Mouse (Mus musculus): ENCODE measurements around the gene Wdr78.

The Wdr78 gene

DNA sequence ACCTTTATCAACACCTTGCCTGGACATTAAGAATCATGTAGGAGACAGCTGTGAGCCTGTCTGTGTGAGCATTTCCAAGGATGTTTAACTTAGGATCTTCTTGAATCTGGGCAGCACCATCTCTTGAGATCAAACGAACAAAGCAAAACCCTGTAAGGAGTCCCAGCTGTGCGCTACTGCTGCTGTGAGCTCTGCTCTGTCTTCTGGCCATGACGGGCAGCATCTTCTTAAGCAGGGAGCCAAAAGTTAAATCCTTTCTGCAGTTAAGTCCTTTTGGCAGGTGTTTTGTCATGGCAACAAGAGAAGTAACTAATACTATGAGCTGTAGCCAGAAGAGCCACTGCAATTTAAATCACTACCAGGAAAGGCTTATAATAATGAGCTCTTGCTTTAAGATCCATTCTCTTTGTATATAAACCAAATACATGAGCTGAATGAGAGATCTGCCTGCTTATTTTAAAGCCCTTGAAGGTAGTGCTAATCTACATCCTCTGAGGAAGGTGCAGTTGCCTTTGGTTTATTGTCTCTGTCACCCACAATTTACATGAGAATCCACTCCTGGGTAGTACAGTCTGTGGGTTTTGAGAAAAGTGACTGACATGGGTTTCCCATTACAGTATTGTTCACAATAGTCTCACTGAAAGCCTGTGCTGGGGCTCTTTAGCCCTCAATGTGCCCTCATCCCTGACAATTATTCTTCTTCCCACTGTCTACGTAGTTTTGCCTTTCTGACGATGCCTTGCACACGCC is 46.3 kb downstream of the Wdr78 start:
- in situ Hi-C loops (cut with MboI; ENCODE audit: unreplicated experiment in 2 of 2) = no loop called here

DNA sequence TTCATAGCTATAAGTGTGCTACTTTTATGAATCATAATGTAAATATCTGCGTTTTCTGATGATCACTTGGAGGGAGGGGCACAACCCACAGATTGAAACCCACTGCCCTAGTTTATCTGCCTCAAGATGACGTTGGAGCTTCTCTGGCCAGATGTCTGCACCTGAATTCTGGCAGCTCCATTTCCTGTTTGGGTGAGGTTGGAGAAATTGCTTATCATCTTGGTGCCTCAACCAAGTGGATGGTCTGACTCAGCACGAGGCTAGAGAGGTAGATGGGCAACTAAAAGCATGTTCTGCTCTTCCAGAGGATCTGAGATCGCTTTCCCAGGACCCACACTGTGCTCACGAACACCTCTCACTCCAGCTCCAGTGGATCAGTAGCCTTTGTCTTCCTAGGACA is 49.4 kb downstream of the Wdr78 start:
- in situ Hi-C loops (cut with MboI; ENCODE audit: unreplicated experiment in 2 of 2) = no loop called here

DNA sequence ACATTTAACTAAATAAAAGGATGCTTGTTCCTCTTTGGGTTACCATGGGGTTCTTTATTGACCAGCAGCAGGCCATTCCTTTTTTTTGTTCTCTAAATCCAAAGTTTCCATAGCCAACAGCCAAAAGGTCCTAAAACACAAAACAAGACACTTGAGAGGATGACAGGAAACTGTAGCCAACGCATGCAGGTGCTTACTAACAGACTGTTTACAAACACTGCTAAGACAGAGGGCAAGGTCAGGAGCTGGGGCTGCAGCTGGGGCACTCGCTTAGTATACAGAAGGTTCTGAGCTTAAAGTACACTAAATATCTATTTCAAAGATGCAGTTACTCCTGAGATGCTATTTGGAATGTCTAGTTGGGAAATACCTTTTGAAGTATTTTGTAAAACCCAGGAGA is 49.9 kb downstream of the Wdr78 start:
- in situ Hi-C loops (cut with MboI; ENCODE audit: unreplicated experiment in 2 of 2) = no loop called here

DNA sequence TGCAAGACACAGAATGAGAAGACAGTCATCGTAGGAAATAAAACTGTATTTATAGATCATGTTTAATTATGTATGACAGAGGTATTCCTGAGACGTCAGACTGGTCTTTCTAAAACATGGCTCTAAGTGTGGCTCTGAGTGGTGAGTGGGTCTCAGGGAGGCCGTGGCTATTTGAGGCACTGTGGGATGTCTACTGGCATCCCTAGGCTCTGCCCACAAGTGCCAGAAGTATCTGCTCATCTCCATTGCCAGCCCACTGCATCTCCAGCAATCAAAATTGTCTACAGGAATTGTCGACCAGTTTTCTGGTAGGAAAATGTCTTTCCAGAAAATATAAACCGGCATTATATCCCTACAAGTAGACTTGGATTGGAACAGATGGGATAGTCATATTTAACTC is 57.4 kb downstream of the Wdr78 start:
- in situ Hi-C loops (cut with MboI; ENCODE audit: unreplicated experiment in 2 of 2) = no loop called here

DNA sequence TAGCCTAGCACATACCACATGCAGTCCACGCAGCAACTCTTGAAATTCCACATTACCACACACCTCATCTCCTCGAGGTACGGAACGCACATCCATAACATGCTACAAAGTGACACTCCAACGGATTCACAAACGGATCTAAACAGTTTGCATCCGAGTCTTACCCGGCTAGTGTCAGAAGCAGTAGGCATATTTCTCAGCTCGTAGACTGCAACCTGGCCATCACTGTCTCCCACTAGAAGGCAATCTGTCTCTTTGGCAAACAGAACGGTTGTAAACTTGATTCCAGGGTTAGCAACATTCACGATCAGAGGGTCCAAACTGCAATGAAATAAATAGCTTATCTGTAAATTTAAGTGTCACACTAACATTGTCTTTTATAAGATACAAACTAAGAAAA is 66.3 kb downstream of the Wdr78 start:
- in situ Hi-C loops (cut with MboI; ENCODE audit: unreplicated experiment in 2 of 2) = no loop called here

DNA sequence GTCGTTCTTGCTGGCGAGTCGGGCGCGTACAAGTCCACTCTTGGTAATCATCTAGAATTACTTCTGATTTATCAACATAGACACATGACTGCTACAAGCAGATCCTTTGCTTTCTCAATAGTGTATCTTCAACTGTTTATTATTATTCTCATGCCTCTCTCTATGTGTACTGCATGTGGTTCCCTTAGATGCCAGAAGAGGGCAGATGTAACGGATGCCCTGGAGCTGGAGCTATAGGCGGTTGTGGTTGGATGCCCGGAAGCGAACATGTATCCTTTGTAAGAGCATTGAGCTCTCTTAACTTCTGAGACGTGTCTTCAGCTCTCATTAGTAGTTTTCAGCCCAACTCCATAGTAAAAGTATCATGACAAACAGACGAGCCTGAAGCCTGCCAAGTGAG is 71.4 kb downstream of the Wdr78 start:
- in situ Hi-C loops (cut with MboI; ENCODE audit: unreplicated experiment in 2 of 2) = no loop called here

DNA sequence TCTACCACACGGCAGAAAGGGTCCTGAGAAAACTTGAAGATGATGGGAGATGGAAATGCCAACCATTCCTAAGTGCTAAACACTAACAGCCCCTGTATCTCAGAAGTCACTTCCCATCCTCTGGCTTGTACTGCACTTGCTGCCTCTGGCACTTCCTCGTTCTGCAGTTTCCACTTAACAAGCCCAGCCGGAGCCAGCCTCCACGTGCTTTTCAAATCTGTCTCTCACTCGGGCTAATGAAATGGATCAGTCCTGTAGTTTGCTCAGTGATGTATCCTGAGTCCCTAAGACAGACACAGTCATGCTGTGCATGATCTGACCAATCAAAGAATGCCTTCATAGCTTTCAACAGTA is 74.5 kb downstream of the Wdr78 start:
- in situ Hi-C loops (cut with MboI; ENCODE audit: unreplicated experiment in 2 of 2) = no loop called here

DNA sequence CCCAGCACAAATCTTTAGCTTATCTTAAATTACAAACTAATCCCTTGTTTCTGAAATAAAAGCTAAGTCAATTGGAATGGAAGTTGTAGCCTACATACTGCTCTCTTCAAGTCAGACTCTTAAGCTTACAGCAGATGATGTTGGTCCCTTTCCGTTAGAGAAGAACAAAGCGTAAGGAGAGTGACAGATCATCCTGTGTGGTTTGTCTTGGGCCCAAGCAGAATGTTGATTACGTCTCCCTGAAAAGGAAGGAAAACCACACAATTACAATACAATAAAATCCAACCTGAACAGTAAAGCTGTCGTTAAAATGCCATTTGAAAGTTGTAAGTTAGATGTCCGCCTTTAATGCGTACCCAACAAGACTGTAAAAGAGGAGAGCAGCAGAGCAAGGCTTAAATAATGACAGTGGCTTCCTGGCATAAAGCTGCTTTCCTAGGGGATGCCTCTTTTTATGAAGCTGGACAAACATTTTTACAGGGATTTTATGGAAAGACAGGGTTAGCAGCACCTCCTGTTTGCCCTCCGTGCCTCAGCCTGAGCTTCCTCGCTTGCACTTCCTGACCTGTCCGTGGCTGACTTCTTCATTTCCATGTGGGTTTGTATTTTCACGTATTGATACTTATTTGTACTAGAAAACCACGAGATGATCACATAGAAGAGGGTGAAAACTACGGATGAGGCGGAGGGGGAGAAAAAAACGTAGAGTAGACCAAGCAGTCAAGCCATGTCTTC is 75.1 kb downstream of the Wdr78 start:
- in situ Hi-C loops (cut with MboI; ENCODE audit: unreplicated experiment in 2 of 2) = no loop called here

DNA sequence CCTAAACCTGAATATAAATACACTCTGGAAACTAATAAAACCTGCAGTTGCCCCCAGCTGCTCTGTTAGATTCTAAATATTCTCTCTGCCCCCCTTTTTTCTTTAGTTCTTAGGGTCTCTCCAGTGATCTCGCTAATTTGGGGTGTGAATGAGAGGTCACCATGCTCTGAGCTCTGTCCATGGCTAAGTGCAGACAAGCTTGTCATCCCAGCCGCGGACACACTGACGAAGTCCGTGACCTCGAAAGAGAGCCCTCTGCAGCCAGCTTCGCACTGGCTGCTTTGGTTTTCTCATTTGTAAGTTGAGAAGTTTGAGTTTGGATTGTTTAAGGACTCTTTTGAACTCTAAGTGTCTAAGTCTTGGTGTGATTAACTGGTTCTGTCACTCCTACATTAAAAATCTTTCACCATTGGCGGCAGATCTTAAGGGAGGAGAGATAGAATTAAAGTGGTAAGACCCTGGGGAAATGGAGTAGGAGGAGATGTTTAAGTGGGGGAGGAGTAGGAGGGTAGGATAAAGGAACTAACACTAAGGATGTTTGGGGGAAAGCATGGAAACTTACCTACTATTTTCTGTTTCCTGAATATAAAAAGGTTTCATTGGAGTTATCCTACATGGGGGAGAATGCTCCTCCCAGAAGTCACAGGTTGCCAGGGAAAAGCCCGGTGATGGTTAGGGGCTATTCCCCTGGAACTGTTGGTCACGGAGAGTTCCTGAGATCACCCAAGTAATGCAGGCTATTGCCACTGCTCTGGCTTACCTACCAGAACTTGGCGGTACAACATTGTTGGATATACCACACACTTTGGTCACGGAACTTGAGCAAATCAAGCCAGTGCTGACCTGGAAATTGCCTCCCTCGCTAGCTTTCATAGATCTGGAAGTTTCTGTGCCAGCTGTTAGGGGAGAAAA is 85.9 kb downstream of the Wdr78 start:
- in situ Hi-C loops (cut with MboI; ENCODE audit: unreplicated experiment in 2 of 2) = no loop called here

DNA sequence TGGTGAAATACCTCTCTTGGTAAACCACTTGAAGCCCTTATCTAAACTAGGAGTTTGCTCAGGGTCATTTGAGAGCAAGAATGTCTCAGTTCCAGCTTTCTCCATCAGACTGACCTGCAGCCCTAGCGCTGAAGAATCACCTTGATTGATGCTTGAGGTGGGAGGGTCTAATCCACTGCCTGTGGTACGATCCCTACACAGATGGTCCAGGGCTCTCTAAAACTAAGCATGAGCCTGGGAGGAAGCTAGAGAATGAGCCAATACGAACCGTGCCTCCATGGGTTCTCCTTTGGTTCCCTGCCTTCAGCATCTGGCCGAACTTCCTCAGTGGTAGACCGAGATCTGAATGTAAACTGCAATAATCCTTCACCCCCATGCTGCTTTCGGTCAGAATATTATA is 86.6 kb downstream of the Wdr78 start:
- in situ Hi-C loops (cut with MboI; ENCODE audit: unreplicated experiment in 2 of 2) = no loop called here

DNA sequence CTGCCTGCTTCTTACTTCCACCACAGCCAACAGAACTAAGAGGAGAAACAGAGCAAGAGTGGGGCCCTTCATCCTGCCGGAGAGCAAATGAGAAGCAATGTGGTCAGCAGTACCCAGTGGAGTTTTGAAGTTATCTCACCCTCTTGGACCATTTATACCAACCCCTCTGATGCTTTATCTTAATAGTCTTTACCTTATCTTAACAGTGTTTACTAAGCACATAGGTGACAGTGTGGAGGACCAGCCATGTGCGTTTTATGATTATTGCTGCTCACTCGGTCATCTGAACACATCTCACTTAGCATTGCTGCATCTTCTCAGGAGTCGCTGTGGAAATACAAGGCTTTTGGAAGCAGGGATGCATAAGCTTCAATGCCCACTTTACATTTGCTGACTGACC is 87.7 kb downstream of the Wdr78 start, which contains the start of gene Insl5:
TSS of gene Insl5 (minus strand) at position 222 of the 400 bp plus-strand sequence.
- in situ Hi-C loops (cut with MboI; ENCODE audit: unreplicated experiment in 2 of 2) = no loop called here

DNA sequence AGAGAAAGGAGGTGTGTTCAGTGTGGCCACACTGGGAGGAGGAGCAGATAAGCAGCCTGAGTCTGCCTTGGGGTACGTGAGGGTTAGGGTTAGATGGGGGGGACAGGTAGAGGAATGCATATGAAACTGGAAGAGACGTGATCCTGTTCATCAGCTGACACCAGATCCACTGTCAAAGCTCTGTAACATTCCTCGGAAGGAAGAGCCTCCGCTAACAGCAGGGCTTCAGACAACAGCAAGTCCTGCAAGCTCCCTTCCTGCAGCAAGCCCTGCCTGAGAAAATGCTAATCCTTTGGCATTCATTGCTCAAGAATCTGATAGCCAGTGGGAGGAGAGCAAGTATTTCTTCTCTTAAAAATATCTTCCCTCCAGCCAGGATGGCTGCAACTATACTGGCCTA is 100.9 kb downstream of the Wdr78 start:
- in situ Hi-C loops (cut with MboI; ENCODE audit: unreplicated experiment in 2 of 2) = no loop called here

DNA sequence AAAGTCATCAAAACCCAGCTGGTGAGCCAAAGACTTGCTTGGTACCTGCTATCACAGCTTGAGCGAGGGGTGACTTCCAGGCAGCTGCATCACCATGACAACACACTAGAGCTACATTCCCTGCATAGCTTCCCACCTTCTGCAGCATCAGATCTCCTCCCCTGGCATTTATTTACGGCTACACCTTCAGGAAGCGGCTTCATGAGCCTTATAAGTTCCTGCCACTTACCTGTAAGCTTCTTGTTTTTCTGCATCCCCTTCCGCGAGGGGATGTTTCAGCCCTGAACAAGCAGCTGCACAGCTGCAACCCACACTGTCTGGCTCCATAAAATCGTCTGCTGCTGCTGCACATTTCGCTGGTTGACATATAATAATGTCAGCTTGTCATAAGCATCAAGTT is 102.5 kb downstream of the Wdr78 start:
- in situ Hi-C loops (cut with MboI; ENCODE audit: unreplicated experiment in 2 of 2) = no loop called here

DNA sequence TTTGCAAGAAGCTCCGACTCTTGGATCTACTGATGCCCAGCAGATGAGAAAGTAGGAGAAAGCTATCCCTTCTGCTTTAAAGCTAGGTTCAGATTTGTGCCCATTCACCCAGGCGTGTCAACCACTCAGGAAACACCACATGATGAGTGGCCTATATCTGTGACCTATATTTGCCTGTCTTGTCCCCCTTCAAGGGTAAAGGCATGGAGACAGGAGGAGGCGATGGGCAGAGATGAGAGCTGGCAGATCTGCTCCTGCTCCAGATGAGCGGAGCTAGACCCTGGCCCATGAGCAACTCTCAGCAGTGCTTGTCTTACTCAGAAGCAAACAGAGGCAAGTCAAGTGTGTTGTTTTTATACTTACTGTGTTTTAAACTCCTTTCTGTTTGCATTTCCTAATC is 103.6 kb downstream of the Wdr78 start:
- in situ Hi-C loops (cut with MboI; ENCODE audit: unreplicated experiment in 2 of 2) = no loop called here

DNA sequence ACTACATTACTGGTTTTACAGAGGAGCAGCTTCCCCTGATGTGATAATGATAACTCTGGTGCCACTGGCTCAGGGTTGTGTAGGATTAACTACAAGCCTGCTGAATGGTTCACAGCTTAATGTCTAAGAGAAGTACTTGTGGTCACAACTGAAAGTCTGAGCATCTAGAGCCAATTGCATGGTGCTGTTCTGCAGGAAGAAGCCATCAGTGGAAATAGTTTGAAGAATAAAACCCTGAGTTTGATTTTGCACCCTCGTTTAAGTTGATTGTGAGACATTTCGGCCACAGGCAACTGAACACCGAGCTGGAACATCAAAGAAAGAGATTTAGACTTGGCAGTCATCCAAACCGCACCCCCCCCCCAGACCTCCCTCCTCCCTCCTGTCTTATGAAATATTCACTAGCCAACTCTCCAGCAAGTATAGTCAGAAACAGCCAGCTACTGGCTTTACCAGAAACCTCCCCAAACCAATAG is 107.4 kb downstream of the Wdr78 start:
- in situ Hi-C loops (cut with MboI; ENCODE audit: unreplicated experiment in 2 of 2) = no loop called here

DNA sequence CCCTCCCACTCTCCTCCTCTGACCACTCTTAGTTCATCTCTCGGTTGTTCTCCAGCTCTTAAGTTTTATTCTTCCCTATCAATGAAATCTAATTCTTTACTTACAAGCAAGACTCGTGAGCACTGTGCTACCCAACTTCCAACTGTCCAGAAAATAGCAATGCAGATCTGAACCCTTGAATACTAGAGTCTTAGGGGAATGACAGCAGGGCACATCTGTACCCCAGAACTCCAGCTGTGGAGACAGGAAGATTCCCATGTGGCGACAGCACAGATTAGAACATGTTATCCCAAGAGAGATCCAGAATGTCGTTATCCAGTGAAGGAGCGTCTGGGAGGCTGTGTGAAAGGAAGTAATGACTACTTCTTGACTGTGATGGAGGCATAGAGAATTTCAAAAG is 108.1 kb downstream of the Wdr78 start:
- in situ Hi-C loops (cut with MboI; ENCODE audit: unreplicated experiment in 2 of 2) = no loop called here

DNA sequence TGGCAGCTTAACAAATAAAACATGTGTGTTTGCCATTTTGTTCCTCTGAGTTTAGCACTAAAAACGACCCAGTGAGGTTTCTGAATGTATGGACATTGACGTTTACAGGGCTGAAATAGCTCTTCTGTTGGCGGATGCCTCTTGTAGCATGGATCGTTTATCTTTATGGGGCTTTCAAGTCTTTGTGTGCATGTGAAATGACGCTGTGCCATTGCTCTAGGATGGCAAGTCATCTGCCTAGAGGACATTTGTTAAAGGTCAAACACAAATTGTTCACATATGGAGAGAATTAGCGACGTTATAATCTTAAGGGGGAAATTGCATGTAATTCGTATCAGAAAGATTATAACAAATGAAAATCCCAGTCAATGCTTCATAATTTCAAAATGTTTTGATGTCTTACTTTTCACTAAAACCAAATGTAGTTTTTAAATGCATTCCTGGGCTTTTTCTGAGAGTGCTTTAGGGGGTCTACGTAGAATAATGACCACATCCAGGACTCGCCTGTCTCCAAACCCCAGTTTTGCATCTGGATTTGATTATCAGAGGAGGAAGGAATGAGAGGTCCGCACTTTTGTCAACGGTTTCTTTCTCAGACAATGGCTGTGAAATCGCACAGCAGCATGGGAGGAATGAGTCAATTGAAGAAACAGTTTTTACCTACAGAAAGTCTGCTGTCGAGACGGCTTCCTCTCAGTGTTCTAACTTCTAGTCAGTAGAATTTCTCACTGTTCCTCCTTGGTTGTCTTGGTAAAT is 109.0 kb downstream of the Wdr78 start:
- in situ Hi-C loops (cut with MboI; ENCODE audit: unreplicated experiment in 2 of 2) = no loop called here

DNA sequence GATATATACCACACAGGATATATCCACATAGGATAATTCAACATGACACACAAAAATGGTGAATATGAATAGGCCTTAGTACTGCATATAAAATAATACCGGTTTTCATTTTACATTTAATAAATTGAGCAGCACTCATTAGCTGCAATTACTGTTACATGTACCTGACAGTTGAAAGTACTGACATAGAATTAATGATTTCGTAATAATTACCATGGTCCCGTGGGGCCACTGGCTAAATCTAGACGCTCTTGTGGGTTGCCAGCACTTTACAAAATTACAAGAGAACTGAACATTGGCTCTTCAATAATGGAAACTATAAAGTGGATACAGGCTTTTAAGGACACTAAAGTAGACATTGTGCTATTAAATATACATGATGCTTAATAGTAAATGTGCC is 109.7 kb downstream of the Wdr78 start:
- in situ Hi-C loops (cut with MboI; ENCODE audit: unreplicated experiment in 2 of 2) = no loop called here

DNA sequence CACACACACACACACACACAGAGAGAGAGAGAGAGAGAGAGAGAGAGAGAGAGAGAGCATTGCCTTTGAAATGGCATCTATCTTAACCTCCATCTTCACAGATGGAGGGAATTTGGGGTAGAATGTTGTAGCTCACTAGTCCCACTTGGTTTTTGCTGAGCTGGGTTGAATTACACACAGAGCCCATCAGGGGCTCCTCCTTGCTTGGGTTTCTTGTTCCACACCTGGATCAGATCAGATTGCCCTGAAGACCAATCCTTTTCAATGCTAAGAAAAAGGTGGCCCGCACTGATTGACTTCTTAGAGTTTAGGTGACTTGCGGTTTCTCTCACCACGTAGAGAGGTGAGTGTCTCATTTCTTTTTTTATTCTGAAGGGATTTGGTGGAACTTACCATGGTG is 122.7 kb downstream of the Wdr78 start:
- in situ Hi-C loops (cut with MboI; ENCODE audit: unreplicated experiment in 2 of 2) = loop anchor here in 1 of 2 experiments (25.0 kb wide), 1 partner anchor 1896 kb away; the partner anchor contains the start of gene C8a

DNA sequence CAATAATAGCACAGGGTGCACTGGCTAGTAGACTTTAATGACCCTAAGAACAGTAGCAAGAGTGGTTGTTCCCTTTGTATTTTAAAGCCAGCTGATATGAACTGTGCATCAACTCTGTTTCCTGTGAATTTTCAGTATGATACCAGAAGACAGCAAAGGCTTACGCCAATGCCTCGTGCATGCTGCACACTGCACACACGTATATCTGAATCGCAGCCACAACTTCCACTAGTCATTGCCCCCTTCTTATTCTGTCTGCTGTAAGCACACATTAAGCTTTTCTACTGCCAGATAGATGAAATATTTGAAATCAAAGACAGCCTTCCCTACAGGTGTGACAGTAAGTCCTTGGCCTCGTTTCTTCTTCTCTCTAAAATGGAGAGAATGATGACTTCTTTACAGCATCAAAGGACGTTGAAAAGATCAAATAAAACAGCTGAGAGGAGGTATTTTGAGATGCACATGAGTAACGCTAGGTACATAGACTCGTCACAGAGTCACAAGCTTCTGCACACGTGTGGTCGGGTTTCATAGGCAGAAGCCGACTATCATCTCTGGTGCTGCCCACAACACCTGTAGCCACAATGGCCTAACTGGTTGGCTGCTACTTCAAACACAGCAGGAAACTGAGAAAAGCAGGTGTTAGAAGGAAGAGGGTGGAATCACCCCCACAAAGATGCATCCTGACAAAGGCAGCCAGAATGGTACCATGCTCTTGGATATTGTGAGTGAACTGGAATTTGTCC is 123.6 kb downstream of the Wdr78 start:
- in situ Hi-C loops (cut with MboI; ENCODE audit: unreplicated experiment in 2 of 2) = loop anchor here in 1 of 2 experiments (25.0 kb wide), 1 partner anchor 1897 kb away; the partner anchor contains the start of gene C8a

Measured in v-Abl transformed pro-B cells (cell line).